Mouse (Mus musculus) right cerebral cortex, postnatal 36 days (tissue): Measurements from ENCODE around the gene Emilin1.

Source experiments
- DNase-seq, 2 experiments: peaks; one replicate each; pipeline ENCODE4 v3.0.0; 2022; ENCODE audit warnings: low spot score in 2 of 2, mixed read lengths in 1 of 2

The Emilin1 gene

DNA sequence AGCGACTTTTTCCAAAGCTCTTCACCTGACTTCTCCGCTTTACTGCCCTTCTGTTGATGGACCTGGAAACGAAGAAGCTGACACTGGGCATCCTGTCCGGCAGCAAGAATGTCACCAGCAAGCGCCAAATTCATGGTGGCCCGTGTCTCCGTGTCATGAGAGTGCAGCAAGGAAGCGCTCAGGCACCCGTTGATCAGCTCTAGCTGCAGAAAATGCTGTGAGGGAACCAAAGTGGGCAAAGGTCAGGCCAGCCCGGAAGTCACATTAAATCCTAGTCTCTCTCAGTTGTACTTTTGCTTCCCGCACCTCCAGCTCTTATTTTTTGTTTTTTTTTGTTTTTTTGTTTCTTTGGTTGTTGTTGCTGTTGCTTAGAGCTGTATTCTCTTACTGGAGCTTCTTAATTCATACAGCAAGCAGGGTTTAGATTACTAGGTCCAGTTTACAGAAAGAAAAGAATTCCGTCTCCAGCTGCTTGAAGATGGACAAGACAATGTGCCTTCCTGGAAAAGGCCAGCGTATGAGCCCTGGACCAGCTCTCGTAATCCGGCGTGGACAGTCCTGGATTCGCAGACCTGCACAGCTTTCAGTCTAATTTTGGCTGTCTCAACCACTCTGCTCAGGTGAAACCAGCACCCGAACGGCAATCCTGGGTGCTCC, 46.1 kb downstream of the Emilin1 start:
- DNase-seq: no peak

DNA sequence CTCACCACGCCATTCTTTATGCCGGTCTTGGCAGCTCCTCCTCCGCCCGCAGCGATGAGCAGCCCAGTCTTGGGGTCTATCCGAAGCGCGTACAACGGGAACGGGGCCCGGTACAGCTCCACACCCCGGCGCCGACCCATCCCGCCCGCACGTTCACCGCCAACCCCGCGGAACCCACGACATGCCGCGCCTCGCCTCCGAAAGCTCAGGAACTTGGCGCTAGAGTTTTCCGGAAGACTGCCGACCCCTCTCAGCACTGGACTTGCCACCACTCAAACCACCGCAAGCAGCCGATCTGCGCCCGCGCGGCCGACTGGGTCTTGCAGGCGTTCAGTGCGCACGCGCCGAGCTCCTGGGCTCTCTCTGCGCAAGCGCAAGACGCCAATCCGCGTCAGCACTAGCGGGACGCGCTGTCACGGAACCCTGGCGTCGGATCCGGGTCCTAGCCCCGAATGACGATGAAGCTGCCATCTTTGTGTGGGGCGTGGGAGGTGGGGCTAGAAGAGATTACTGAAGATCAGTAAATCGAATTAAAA, 46.8 kb downstream of the Emilin1 start, which contains the start of gene Preb:
Gene Preb (minus strand): TSS at position 396 of the 536 bp plus-strand sequence.
- peak; percentile 97 for DNase-seq

DNA sequence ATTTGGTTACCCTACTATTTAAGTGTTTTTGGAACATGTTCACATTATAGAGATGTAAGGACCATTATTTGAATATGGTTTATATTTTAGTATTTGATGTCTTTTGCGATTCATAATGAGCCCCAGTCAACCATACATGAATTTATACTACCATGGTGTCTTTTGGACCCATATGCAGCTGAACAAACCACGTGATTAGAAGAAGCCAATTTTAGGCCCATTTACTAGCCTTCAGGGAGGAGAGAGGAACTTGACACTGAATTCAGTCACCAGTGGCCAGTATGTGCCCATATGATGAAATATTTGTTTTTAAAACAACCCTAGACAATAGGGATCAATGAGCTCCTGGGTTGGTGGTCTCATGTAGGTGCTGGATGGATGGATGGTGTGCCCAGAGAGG, 47.6 kb downstream of the Emilin1 start:
- DNase-seq: no peak

DNA sequence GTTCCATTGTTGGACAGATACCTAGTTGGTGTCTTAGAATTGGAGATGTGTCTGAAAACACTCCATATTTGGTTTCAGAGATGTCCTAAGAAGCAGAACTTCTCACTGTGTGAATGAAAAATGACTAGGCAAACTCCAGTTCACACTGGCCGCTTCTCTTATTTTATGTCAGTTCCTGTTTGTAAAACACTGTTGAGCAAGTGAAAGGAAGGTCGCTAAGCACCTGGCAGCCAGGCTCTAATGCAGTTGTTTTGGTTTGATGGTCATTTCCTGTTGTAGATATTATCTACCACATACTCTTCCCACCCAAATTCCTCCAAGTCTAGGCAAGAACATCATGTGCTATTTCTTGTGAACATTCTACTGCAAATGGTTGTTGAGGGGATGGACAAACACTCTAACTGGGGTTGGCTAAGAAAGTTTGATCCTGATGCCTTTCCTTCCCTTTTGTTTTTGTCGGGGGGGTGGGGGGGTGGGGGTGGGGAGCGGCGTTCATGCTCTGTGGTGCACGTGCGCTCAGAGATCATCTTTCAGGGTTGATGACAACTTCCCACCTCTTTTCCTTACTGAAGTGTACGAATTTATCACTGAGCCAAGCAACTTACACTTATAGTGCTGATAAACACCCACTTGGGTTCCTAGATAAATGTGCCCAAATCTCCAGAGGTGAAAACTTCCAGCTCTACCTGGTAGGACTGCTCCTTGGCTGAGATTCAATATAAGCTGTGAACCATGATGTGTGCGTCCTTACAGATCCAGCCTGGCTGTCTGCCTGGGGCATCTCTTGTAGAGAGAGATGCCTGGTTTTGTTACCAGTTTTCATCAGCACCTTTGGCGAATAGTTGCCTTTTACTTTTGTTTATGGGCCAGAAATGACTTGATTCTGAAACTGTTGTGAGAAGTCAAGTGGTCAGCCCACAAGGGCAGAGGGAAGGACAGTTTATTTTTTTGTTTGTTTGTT, 48.6 kb downstream of the Emilin1 start:
- DNase-seq: no peak

DNA sequence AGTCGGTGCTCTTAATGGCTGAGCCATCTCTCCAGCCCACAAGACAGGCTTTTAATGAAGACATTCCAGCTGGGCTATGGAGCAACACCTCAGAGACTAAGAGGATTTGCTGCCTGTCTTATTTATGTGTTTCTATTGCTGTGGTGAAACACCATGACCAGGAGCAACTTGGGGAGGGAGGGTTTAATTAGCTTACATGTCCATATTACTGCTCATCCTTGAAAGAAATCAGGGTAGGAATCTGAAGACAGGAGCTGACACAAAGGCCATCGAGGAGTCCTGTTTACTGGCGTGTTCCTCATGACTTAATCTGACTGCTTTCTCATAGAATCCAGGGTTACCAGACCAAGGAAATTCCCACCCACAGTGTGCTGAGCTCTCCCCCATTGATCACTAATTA, 50.7 kb downstream of the Emilin1 start:
- no peak for DNase-seq

DNA sequence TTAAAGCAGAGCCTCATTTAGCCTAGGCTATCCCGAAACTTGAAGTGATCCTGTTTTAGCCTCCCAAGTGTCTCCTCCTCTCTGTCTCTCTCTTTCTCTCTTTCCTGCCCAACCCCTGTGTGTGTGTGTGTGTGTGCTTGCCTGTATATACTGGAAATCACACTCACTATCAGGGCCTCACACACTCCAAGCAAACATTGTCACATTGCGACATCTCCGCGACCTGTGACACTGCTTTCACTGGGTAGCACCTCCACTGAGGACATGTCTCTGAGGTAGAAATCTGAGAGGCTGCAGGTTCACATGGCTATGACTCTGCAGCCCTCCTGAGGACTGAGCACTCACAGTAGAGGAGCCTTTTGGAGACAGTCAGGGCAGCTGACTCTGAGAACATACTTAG, 53.0 kb downstream of the Emilin1 start:
- DNase-seq: no peak

DNA sequence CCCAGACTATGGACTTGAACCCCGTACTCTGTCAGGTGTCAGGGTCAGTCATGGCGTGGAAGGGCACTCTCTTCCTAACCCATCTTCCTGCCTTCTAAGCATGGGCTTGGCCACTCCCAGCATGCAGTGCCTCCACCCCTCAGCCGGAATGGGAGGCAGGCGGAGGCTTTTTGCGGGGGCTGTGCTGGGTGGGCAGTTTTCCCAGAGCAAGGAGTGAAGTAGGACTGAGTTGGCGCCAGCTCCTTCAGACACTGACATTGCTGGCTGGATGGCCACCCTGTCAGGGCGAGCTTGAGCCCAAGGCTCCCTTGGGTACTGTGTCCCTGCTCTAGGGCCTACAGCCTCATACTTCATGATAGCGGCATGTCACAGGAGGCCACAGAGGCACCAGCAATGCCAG, 55.2 kb downstream of the Emilin1 start, which contains the start of gene Tcf23:
Gene Tcf23 (plus strand): TSS at position 247 of the 400 bp plus-strand sequence.
- no peak for DNase-seq

DNA sequence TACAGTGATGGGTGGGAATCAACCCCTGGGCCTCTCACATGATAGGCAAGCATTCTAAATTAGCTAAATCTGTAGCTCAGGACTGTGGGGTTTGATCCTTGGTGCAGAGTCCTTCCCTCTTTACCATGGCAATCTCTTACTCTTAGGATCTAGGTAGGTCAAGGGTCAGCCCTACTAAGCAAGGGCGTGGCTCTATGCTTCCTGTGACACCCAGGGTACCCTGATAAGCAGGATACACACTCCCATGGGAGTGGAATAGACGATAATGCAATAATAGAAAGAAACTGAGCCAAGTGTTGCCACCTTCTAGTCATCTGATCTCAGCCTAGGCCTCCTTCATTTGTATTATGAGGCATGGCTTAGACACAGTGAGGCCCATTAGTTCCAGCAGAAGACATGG, 56.2 kb downstream of the Emilin1 start:
- DNase-seq: no peak
